Mouse (Mus musculus): ENCODE results near the gene Drc1.

- TF ChIP-seq CTCF (IDR thresholded peaks at IDR 0.05; ENCODE audit: low read depth, low read length) (no peak), POLR2A (IDR thresholded peaks at IDR 0.05; ENCODE audit: extremely low read depth, insufficient read depth, low read length) (no peak)
Measured at GRCm38 (mm10) chr5:30281291-30281732, at the start of gene Drc1.

All from liver, adult 2 months (tissue).